Mouse (Mus musculus) hindbrain, embryonic 12.5 days (tissue): Measurements from ENCODE around the gene Srsf3. TPM values are rescaled to one million over a fixed set of nuclear protein-coding genes. Genes with fewer than 3 reads are reported as not detected.

Source experiments
- ATAC-seq: fragments of 200-750 bp; cut with Nextera tagmentation; 2 replicates; pipeline ENCODE4 v1.8.0; 2017; ENCODE audit warnings: moderate TSS enrichment; ENCODE audit not compliant: low FRiP score
- H3K27ac ChIP-seq: fragments of 300-500 bp; sonication (generic); 2 replicates; pipeline ENCODE4 v1.5.1; 2016; ENCODE audit warnings: mild to moderate bottlenecking
- H3K27me3 ChIP-seq: fragments of 300-500 bp; sonication (generic); 2 replicates; pipeline ENCODE4 v1.6.1; 2016; ENCODE audit warnings: mild to moderate bottlenecking
- H3K36me3 ChIP-seq: fragments of 300-500 bp; sonication (generic); 2 replicates; pipeline ENCODE4 v1.6.1; 2016; ENCODE audit warnings: mild to moderate bottlenecking
- H3K4me1 ChIP-seq: fragments of 300-500 bp; sonication (generic); 2 replicates; pipeline ENCODE4 v1.6.1; 2016
- H3K4me2 ChIP-seq: fragments of 300-500 bp; sonication (generic); replicated peaks from 2 replicates; pipeline ENCODE4 v1.6.1; 2016; ENCODE audit warnings: mild to moderate bottlenecking
- H3K4me3 ChIP-seq: fragments of 300-500 bp; sonication (generic); 2 replicates; pipeline ENCODE4 v1.5.1; 2016; ENCODE audit warnings: mild to moderate bottlenecking
- H3K9ac ChIP-seq: fragments of 300-500 bp; sonication (generic); 2 replicates; pipeline ENCODE4 v1.6.1; 2016; ENCODE audit warnings: mild to moderate bottlenecking, moderate library complexity
- H3K9me3 ChIP-seq: fragments of 300-500 bp; sonication (generic); replicated peaks from 2 replicates; pipeline ENCODE4 v1.6.1; 2016; ENCODE audit warnings: mild to moderate bottlenecking
- WGBS: fragments of 180-500 bp; shearing (Covaris S2); methylation state at CpG from one replicate; pipeline ENCODE4 v1.1.7; 2016; 5-methylcytosine and 5-hydroxymethylcytosine counted together
- polyA plus RNA-seq: library from polyadenylated mRNA; unstranded; fragments of >200 nt; fragmentation: Nextera tagmentation; extraction: Ambion mirVana; gene quantifications from 2 replicates; pipeline ENCODE4 v1.2.1, GENCODE M21; 2016

Gene Srsf3
- polyA plus RNA-seq, 1 experiment from 2014 or later = 662 TPM

GRCm38 (mm10) chr17:29091348-29091944 is 59.0 kb downstream of the Srsf3 start:
- no peaks in the 10 kb centered on the region for H3K36me3 ChIP-seq
- peaks cover 19% of the 10 kb centered on the region for H3K4me1 ChIP-seq
- WGBS = 52% methylated on average over 6 of the region's 6 CpGs
- no peaks in the 10 kb centered on the region for H3K9me3 ChIP-seq
- no peak overlapping the region for H3K4me2 ChIP-seq
- H3K27ac ChIP-seq = no peak overlapping the region
- no peak overlapping the region for H3K4me3 ChIP-seq
- H3K9ac ChIP-seq = no peak overlapping the region
- H3K27me3 ChIP-seq = peaks cover 39% of the 10 kb centered on the region
- ATAC-seq = no peak

DNA sequence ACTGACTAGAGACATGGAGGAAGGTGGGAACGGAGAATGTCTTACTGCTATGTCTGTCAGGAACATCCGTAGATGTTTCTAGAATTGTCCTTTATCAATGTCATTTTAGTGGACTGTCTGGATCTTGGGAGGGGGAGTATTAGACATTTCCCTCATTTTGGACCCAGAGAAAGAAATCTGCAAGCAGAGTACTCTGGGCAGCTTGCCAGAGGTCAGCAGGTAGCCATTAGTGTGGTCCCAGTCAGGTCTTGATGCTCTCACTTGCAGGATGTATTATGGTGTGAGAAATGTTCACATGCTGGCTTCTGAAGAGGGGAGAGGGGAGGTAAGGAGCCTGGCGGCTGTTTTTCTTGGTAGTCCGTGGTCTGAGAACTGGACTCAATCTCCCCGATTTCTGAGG is 60.1 kb downstream of the Srsf3 start:
- Histone ChIP-seq H3K9ac (no peak overlapping the region), H3K9me3 (no peaks in the 10 kb centered on the region), H3K4me1 (peaks cover 19% of the 10 kb centered on the region), H3K27me3 (peaks cover 44% of the 10 kb centered on the region), H3K27ac (no peak overlapping the region), H3K36me3 (no peaks in the 10 kb centered on the region), H3K4me2 (no peak overlapping the region), H3K4me3 (no peak overlapping the region)
- 62% methylated on average over 5 of the region's 5 CpGs for WGBS
- no peak for ATAC-seq

Other genes with a start within 250 kb of the Srsf3 start
- 13.0 and 13.8 TPM in 2 replicates for gene Brpf3, start 231.5 kb upstream of the Srsf3 start, polyA plus RNA-seq
- not detected in 2 replicates for gene Pnpla1, start 174.2 kb upstream of the Srsf3 start, polyA plus RNA-seq
- 0.10 and 0.13 TPM in 2 replicates for gene 4930539E08Rik, start 117.3 kb upstream of the Srsf3 start, polyA plus RNA-seq
- gene Pxt1, start 88.8 kb upstream of the Srsf3 start, polyA plus RNA-seq = not detected in 2 replicates
- gene Kctd20, start 80.7 kb upstream of the Srsf3 start, polyA plus RNA-seq = 120 and 122 TPM in 2 replicates
- 150 and 152 TPM in 2 replicates for gene Stk38, start 24.6 kb upstream of the Srsf3 start, polyA plus RNA-seq
- gene Cdkn1a, start 58.3 kb downstream of the Srsf3 start, polyA plus RNA-seq = 39.0 and 43.6 TPM in 2 replicates
- 0.34 and 1.1 TPM in 2 replicates for gene Rab44, start 81.5 kb downstream of the Srsf3 start, polyA plus RNA-seq
- gene Cpne5, start 205.5 kb downstream of the Srsf3 start, polyA plus RNA-seq = 6.0 and 6.1 TPM in 2 replicates
- gene Ppil1, start 231.6 kb downstream of the Srsf3 start, polyA plus RNA-seq = 102 and 105 TPM in 2 replicates
- 72.5 and 76.9 TPM in 2 replicates for gene BC004004, start 236.2 kb downstream of the Srsf3 start, polyA plus RNA-seq